Mouse (Mus musculus) layer of hippocampus, adult 9-11 months (tissue): Measurements from ENCODE around the gene Tmem88.
"Not testable (repeated sequence)": the region's sequence is repeated elsewhere in the genome, so short reads cannot be mapped to it uniquely, and the experiment has no call there.

Experiments
- DNase-seq: peaks from one replicate; pipeline ENCODE4 v3.0.0; 2022

Tmem88 gene

GRCm38 (mm10) chr11:69403691-69404594, 5.9 kb upstream of the Tmem88 start:
- DNase-seq, result no peak

- DNase-seq, result no peak
Observed at GRCm38 (mm10) chr11:69401987-69402386, 4.0 kb upstream of the Tmem88 start.

GRCm38 (mm10) chr11:69401210-69401637, 3.2 kb upstream of the Tmem88 start:
- DNase-seq, result peak; percentile 93

GRCm38 (mm10) chr11:69400083-69400850, 2.2 kb upstream of the Tmem88 start:
- no peak for DNase-seq

- no peak for DNase-seq
Observed at GRCm38 (mm10) chr11:69399201-69400082, 1.4 kb upstream of the Tmem88 start.

GRCm38 (mm10) chr11:69398486-69399200, 609 bp upstream of the Tmem88 start:
- no peak for DNase-seq

GRCm38 (mm10) chr11:69397581-69398057, 415 bp downstream of the Tmem88 start:
- DNase-seq, result no peak

- no peak for DNase-seq
Observed at GRCm38 (mm10) chr11:69396772-69397171, 1.3 kb downstream of the Tmem88 start.

- DNase-seq, result peak; percentile 99
Observed at GRCm38 (mm10) chr11:69395634-69396373, 2.2 kb downstream of the Tmem88 start.

GRCm38 (mm10) chr11:69395235-69395633, 2.8 kb downstream of the Tmem88 start, which contains the start of the genes Naa38 and Cyb5d1:
TSS of gene Naa38 (plus strand) at chr11:69395487.
TSS of gene Cyb5d1 (minus strand) at chr11:69395631.
- peak; percentile 93 for DNase-seq

- DNase-seq, result not testable (repeated sequence)
Observed at GRCm38 (mm10) chr11:69394591-69395167, 3.4 kb downstream of the Tmem88 start.

- DNase-seq, result no peak
Observed at GRCm38 (mm10) chr11:69390400-69391034, 7.5 kb downstream of the Tmem88 start.

GRCm38 (mm10) chr11:69389531-69390399, 8.3 kb downstream of the Tmem88 start:
- no peak for DNase-seq

- DNase-seq, result no peak
Observed at GRCm38 (mm10) chr11:69388680-69389079, 9.4 kb downstream of the Tmem88 start.

GRCm38 (mm10) chr11:69386758-69387157, 11.3 kb downstream of the Tmem88 start:
- DNase-seq, result no peak

GRCm38 (mm10) chr11:69384979-69385378, 13.1 kb downstream of the Tmem88 start:
- DNase-seq, result no peak

- DNase-seq, result no peak
Observed at GRCm38 (mm10) chr11:69382478-69383105, 15.4 kb downstream of the Tmem88 start.

GRCm38 (mm10) chr11:69381356-69381755, 16.7 kb downstream of the Tmem88 start:
- no peak for DNase-seq

GRCm38 (mm10) chr11:69379600-69379999, 18.4 kb downstream of the Tmem88 start:
- no peak for DNase-seq
